12 mouse cellular contexts compared by ENCODE assay signal in genomic region chr4:104458726-104459125, GRCm38 (mm10).
DNase-seq lines count a peak whose midpoint lies in the region; ATAC-seq and TF ChIP-seq lines count a peak whose summit lies in the region.
"Had no signal": no experiment of that assay in that cellular context is flagged by ENCODE, and none has a peak within 500 bp of the region (broad histone marks: within the 10 kb centered on the region; RNA-seq: fewer than 3 reads in every experiment).

No protein-coding gene starts in this region.

- no peak overlapping the region for H3K4me2 ChIP-seq in forebrain, embryonic 14.5 days (ENCODE audit: low read length)
- H3K4me2 ChIP-seq in forebrain, embryonic 12.5 days: no peak overlapping the region
- no peak overlapping the region for H3K4me2 ChIP-seq in midbrain, postnatal 0 days (ENCODE audit: low read depth, low read length, poor library complexity, severe bottlenecking)
- no peak overlapping the region for H3K4me2 ChIP-seq in midbrain, embryonic 14.5 days (ENCODE audit: low read length)
- H3K4me2 ChIP-seq: heart, embryonic 11.5 days; liver, embryonic 12.5 days had no signal

- no peak for TF ChIP-seq CTCF in midbrain, postnatal 0 days (IDR thresholded peaks at IDR 0.05)

- H3K27ac ChIP-seq in forebrain, embryonic 14.5 days (ENCODE audit: low read depth, low read length): no peak overlapping the region; the same call in 1 of the 2 replicates
- no peak overlapping the region for H3K27ac ChIP-seq in forebrain, embryonic 12.5 days
- H3K27ac ChIP-seq in midbrain, postnatal 0 days (ENCODE audit: low read depth, low read length): no peak overlapping the region
- no peak overlapping the region for H3K27ac ChIP-seq in midbrain, embryonic 14.5 days (replicated peaks; ENCODE audit: low read depth, low read length)
- H3K27ac ChIP-seq in embryonic facial prominence, embryonic 10.5 days (replicated peaks): no peak overlapping the region
- H3K27ac ChIP-seq: liver, embryonic 12.5 days had no signal

- no peaks in the 10 kb centered on the region for H3K36me3 ChIP-seq in forebrain, embryonic 14.5 days (ENCODE audit: control insufficient read depth, insufficient read depth, low read length)
- H3K36me3 ChIP-seq in forebrain, embryonic 12.5 days (replicated peaks): no peaks in the 10 kb centered on the region
- H3K36me3 ChIP-seq in midbrain, postnatal 0 days (ENCODE audit: insufficient read depth, low read length): no peaks in the 10 kb centered on the region
- no peaks in the 10 kb centered on the region for H3K36me3 ChIP-seq in midbrain, embryonic 14.5 days (ENCODE audit: control insufficient read depth, insufficient read depth, low read length)
- no peaks in the 10 kb centered on the region for H3K36me3 ChIP-seq in embryonic facial prominence, embryonic 10.5 days (replicated peaks)
- H3K36me3 ChIP-seq: liver, embryonic 12.5 days had no signal

- DNase-seq in forebrain, embryonic 14.5 days (ENCODE audit: low spot score): peak; percentile 46
- DNase-seq in midbrain, postnatal 0 days (ENCODE audit: low spot score): peak; percentile 78
- no peak for DNase-seq in midbrain, embryonic 14.5 days
- DNase-seq in layer of hippocampus, postnatal 14 days (ENCODE audit: low spot score in 2 of 2): peak; percentile 66 to 79
- DNase-seq in embryo, embryonic 10 days (ENCODE audit: low spot score): no peak
- DNase-seq in thymus, postnatal 0 days (ENCODE audit: low spot score): no peak
- DNase-seq in embryonic facial prominence, embryonic 10.5 days (ENCODE audit: low spot score): no peak
- DNase-seq: kidney, postnatal 14 days had no signal

- WGBS in forebrain, embryonic 14.5 days: 64% methylated on average over 5 of the region's 5 CpGs
- WGBS in forebrain, embryonic 12.5 days: 74% methylated on average over 5 of the region's 5 CpGs
- 60% methylated on average over 5 of the region's 5 CpGs for WGBS in midbrain, postnatal 0 days
- 75% methylated on average over 5 of the region's 5 CpGs for WGBS in midbrain, embryonic 14.5 days
- 85% methylated on average over 5 of the region's 5 CpGs for WGBS in embryonic facial prominence, embryonic 10.5 days

- no peaks in the 10 kb centered on the region for H3K27me3 ChIP-seq in forebrain, embryonic 14.5 days (replicated peaks; ENCODE audit: control insufficient read depth, insufficient read depth, low read length)
- no peaks in the 10 kb centered on the region for H3K27me3 ChIP-seq in forebrain, embryonic 12.5 days
- no peaks in the 10 kb centered on the region for H3K27me3 ChIP-seq in midbrain, postnatal 0 days (ENCODE audit: insufficient read depth, low read length)
- H3K27me3 ChIP-seq in midbrain, embryonic 14.5 days (ENCODE audit: control insufficient read depth, insufficient read depth, low read length): no peaks in the 10 kb centered on the region
- H3K27me3 ChIP-seq in embryonic facial prominence, embryonic 10.5 days (replicated peaks; ENCODE audit: low read depth, poor library complexity, severe bottlenecking): 0 out of 2 replicates have a peak, but pooled peaks cover 4% of the 10 kb centered on the region
- H3K27me3 ChIP-seq: liver, embryonic 12.5 days had no signal

- no peaks in the 10 kb centered on the region for H3K9me3 ChIP-seq in forebrain, embryonic 14.5 days (replicated peaks; ENCODE audit: control insufficient read depth, low read length)
- no peaks in the 10 kb centered on the region for H3K9me3 ChIP-seq in forebrain, embryonic 12.5 days
- H3K9me3 ChIP-seq in midbrain, postnatal 0 days (ENCODE audit: low read length): no peaks in the 10 kb centered on the region
- no peaks in the 10 kb centered on the region for H3K9me3 ChIP-seq in midbrain, embryonic 14.5 days (ENCODE audit: control insufficient read depth, low read length)
- H3K9me3 ChIP-seq in embryonic facial prominence, embryonic 10.5 days: no peaks in the 10 kb centered on the region
- H3K9me3 ChIP-seq: liver, embryonic 12.5 days had no signal

- H3K4me3 ChIP-seq in forebrain, embryonic 14.5 days (ENCODE audit: low read depth, low read length): no peak overlapping the region
- no peak overlapping the region for H3K4me3 ChIP-seq in forebrain, embryonic 12.5 days (replicated peaks)
- no peak overlapping the region for H3K4me3 ChIP-seq in midbrain, postnatal 0 days (ENCODE audit: low read depth, low read length)
- H3K4me3 ChIP-seq in midbrain, embryonic 14.5 days (replicated peaks; ENCODE audit: low read depth, low read length): no peak overlapping the region
- H3K4me3 ChIP-seq in embryonic facial prominence, embryonic 10.5 days: no peak overlapping the region
- H3K4me3 ChIP-seq: erythroblast, embryonic 14.5 days; liver, embryonic 12.5 days had no signal

- H3K4me1 ChIP-seq in forebrain, embryonic 14.5 days (ENCODE audit: control insufficient read depth, insufficient read depth, low read length): peaks cover 3% of the 10 kb centered on the region
- peaks cover 9% of the 10 kb centered on the region; the same call in 1 of the 2 replicates for H3K4me1 ChIP-seq in forebrain, embryonic 12.5 days
- H3K4me1 ChIP-seq in midbrain, postnatal 0 days (ENCODE audit: insufficient read depth, low read length): peaks cover 4% of the 10 kb centered on the region; the same call in 1 of the 2 replicates
- H3K4me1 ChIP-seq in midbrain, embryonic 14.5 days (ENCODE audit: control insufficient read depth, insufficient read depth, low read length): peaks cover 10% of the 10 kb centered on the region; the same call in 1 of the 2 replicates
- H3K4me1 ChIP-seq in embryonic facial prominence, embryonic 10.5 days: peaks cover 9% of the 10 kb centered on the region
- H3K4me1 ChIP-seq: liver, embryonic 12.5 days had no signal

- ATAC-seq in forebrain, embryonic 14.5 days: no peak
- ATAC-seq in forebrain, embryonic 12.5 days (ENCODE audit: low FRiP score): no peak
- no peak for ATAC-seq in midbrain, postnatal 0 days (ENCODE audit: low FRiP score)
- no peak for ATAC-seq in midbrain, embryonic 14.5 days (ENCODE audit: low FRiP score, low TSS enrichment)
- ATAC-seq: liver, embryonic 12.5 days had no signal

- no peak overlapping the region for H3K9ac ChIP-seq in forebrain, embryonic 14.5 days (ENCODE audit: low read length)
- no peak overlapping the region for H3K9ac ChIP-seq in forebrain, embryonic 12.5 days
- H3K9ac ChIP-seq in midbrain, postnatal 0 days (replicated peaks; ENCODE audit: low read length, poor library complexity, severe bottlenecking): no peak overlapping the region
- H3K9ac ChIP-seq in midbrain, embryonic 14.5 days (replicated peaks; ENCODE audit: low read length): no peak overlapping the region
- H3K9ac ChIP-seq: liver, embryonic 12.5 days had no signal

Comparison
In these comparisons a context has a peak if more than half of its experiments do, and no peak if none do; other contexts are left out.
1. DNase-seq: peak in forebrain, embryonic 14.5 days (single experiment), midbrain, postnatal 0 days (single experiment) and layer of hippocampus, postnatal 14 days (2 of 2); none in midbrain, embryonic 14.5 days (single experiment), embryo, embryonic 10 days (single experiment), thymus, postnatal 0 days (single experiment) and embryonic facial prominence, embryonic 10.5 days (single experiment).